Mouse (Mus musculus) midbrain, embryonic 15.5 days (tissue): ENCODE measurements around the gene Cul4a. TPM values are rescaled to one million over a fixed set of nuclear protein-coding genes. Genes with fewer than 3 reads are reported as not detected.

ENCODE experiments used
- ATAC-seq: fragments of 200-750 bp; cut with Nextera tagmentation; replicated peaks from 2 replicates; pipeline ENCODE4 v1.8.0; 2017; ENCODE audit warnings: moderate TSS enrichment
- H3K27ac ChIP-seq: fragments of 300-500 bp; sonication (generic); 2 replicates; pipeline ENCODE4 v1.5.1; 2015; ENCODE audit warnings: mild to moderate bottlenecking, inconsistent platforms
- H3K27me3 ChIP-seq: fragments of 300-500 bp; sonication (generic); replicated peaks from 2 replicates; pipeline ENCODE4 v1.6.1; 2015; ENCODE audit warnings: inconsistent platforms
- H3K36me3 ChIP-seq: fragments of 300-500 bp; sonication (generic); replicated peaks from 2 replicates; pipeline ENCODE4 v1.6.1; 2015; ENCODE audit warnings: inconsistent platforms
- H3K4me1 ChIP-seq: fragments of 300-500 bp; sonication (generic); 2 replicates; pipeline ENCODE4 v1.6.1; 2015; ENCODE audit warnings: inconsistent platforms
- H3K4me2 ChIP-seq: fragments of 300-500 bp; sonication (generic); 2 replicates; pipeline ENCODE4 v1.6.1; 2015; ENCODE audit warnings: inconsistent platforms, mild to moderate bottlenecking, moderate library complexity
- H3K4me3 ChIP-seq: fragments of 300-500 bp; sonication (generic); 2 replicates; pipeline ENCODE4 v1.5.1; 2015; ENCODE audit warnings: mild to moderate bottlenecking, inconsistent platforms
- H3K9ac ChIP-seq: fragments of 300-500 bp; sonication (generic); 2 replicates; pipeline ENCODE4 v1.6.1; 2015; ENCODE audit warnings: mild to moderate bottlenecking, inconsistent platforms
- H3K9me3 ChIP-seq: fragments of 300-500 bp; sonication (generic); 2 replicates; pipeline ENCODE4 v1.6.1; 2016; ENCODE audit warnings: inconsistent platforms
- WGBS: fragments of 180-500 bp; shearing (Covaris S2); methylation state at CpG from one replicate; pipeline ENCODE4 v1.1.7; 2015; ENCODE audit warnings: mixed read lengths; 5-methylcytosine and 5-hydroxymethylcytosine counted together
- polyA plus RNA-seq: library from polyadenylated mRNA; unstranded; fragments of >200 nt; fragmentation: Nextera tagmentation; extraction: Ambion mirVana; gene quantifications from 2 replicates; pipeline ENCODE4 v1.2.1, GENCODE M21; 2015

Gene Cul4a
- polyA plus RNA-seq, 1 experiment from 2014 or later = 70.4 TPM

DNA sequence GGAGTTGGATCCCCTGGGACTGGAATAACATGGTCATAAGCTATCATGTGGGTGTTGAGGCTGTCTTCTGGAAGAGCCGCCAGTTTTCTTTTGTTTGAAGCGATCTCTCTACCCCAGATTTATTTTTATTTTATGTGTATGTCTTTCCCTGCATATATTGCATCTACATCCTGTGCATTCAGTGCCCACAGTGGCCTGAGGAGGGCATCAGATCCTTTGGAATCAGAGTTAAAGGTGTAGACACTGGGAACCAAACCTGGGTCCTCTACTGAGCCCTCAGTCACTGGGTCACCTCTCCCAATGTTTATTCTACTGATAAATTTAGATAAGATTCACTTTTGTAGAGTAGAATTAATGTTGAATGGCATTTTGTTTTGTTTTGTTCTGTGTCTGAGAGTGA, 43.9 kb downstream of the Cul4a start:
- Histone ChIP-seq H3K4me2 (no peak overlapping the region), H3K9ac (no peak overlapping the region), H3K36me3 (peaks cover 39% of the 10 kb centered on the region), H3K4me1 (no peaks in the 10 kb centered on the region), H3K9me3 (no peaks in the 10 kb centered on the region), H3K4me3 (no peak overlapping the region), H3K27me3 (no peaks in the 10 kb centered on the region), H3K27ac (no peak overlapping the region)
- WGBS = 96% methylated on average over 2 of the region's 2 CpGs
- ATAC-seq = no peak

- peaks cover 34% of the 10 kb centered on the region for H3K36me3 ChIP-seq
- H3K9me3 ChIP-seq = no peaks in the 10 kb centered on the region
- WGBS = 62% methylated on average over 5 of the region's 5 CpGs
Measured at GRCm38 (mm10) chr8:13149866-13150265, 44.4 kb downstream of the Cul4a start.

DNA sequence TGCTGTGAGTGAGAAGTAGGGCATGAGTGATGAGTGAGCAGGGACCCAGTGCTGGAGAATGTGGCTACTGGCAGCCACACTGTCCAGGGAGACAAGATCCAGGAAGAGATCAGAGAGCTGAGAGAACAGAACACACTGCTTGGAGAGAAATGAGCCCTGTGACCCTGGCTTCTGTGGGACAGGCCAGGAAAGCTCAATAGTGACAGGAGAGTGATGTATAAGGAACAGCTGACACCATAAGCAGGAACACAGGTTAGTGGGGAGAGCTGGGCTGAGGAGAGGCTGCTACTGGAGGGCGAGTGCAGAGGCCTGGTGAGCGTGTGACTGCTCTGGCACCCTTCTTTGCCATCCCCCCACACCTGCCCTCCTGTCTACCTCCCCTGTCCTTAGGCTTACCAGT, 45.5 kb downstream of the Cul4a start:
- no peak overlapping the region for H3K27ac ChIP-seq
- WGBS = 85% methylated on average over 2 of the region's 2 CpGs
- no peak overlapping the region for H3K4me3 ChIP-seq
- no peaks in the 10 kb centered on the region for H3K4me1 ChIP-seq
- H3K4me2 ChIP-seq = no peak overlapping the region
- no peak for ATAC-seq
- H3K27me3 ChIP-seq = no peaks in the 10 kb centered on the region
- H3K9me3 ChIP-seq = no peaks in the 10 kb centered on the region
- H3K9ac ChIP-seq = no peak overlapping the region
- H3K36me3 ChIP-seq = peaks cover 27% of the 10 kb centered on the region

More at GRCm38 (mm10) chr8:13149866-13150265, 44.4 kb downstream of the Cul4a start:
- H3K27me3 ChIP-seq = no peaks in the 10 kb centered on the region
- H3K4me3 ChIP-seq = no peak overlapping the region
- H3K27ac ChIP-seq = no peak overlapping the region
- H3K4me1 ChIP-seq = no peaks in the 10 kb centered on the region
- no peak for ATAC-seq
- no peak overlapping the region for H3K9ac ChIP-seq
- no peak overlapping the region for H3K4me2 ChIP-seq

DNA sequence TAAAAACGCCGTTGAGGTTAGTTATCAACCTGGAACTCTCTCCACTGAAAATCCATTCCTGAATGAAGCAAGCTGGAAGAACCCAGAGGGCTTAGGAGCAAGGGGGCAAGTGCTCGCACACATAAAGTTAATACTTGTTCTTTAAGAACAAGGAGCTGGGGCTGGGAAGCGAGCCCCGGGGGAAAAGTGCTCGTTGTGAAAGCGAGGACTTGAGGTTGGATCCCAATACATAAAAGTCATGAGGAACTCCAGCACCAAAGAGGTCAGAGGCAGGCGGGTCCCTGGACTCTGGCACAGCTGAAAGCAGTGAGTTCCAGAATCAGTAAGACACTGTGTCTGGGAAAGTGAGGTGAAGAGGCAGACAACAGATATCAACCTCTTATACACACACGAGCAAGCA, 48.7 kb downstream of the Cul4a start:
- peaks cover 6% of the 10 kb centered on the region for H3K36me3 ChIP-seq
- H3K9ac ChIP-seq = no peak overlapping the region
- H3K27me3 ChIP-seq = no peaks in the 10 kb centered on the region
- H3K27ac ChIP-seq = no peak overlapping the region
- no peak for ATAC-seq
- WGBS = 81% methylated on average over 9 of the region's 9 CpGs
- no peak overlapping the region for H3K4me3 ChIP-seq
- H3K4me2 ChIP-seq = no peak overlapping the region
- H3K4me1 ChIP-seq = peaks cover 5% of the 10 kb centered on the region
- no peaks in the 10 kb centered on the region for H3K9me3 ChIP-seq

DNA sequence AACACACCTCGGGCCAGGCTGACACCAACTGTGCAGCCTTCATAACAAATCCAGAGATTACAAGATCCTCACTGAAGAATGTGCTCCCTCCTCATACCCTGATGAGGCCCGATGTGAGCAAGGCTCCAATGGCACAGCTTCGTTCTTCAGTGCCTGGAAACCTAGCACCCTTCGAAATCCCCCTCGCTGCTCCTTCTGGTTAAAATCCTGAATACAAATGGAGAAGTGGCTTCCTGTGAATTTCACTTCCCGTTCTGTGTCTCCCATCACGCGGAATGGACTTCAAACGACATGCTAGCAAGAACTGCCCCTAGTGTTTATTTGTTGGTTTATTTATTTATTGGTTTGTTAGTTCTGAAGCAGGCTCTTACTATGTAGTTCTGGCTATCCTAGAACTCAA, 49.9 kb downstream of the Cul4a start:
- no peaks in the 10 kb centered on the region for H3K9me3 ChIP-seq
- no peak overlapping the region for H3K27ac ChIP-seq
- no peak for ATAC-seq
- H3K4me3 ChIP-seq = no peak overlapping the region
- H3K36me3 ChIP-seq = peaks cover 4% of the 10 kb centered on the region; the same call in 1 of the 2 replicates
- no peak overlapping the region for H3K4me2 ChIP-seq
- 74% methylated on average over 9 of the region's 9 CpGs for WGBS
- no peak overlapping the region for H3K9ac ChIP-seq
- H3K4me1 ChIP-seq = peaks cover 11% of the 10 kb centered on the region
- H3K27me3 ChIP-seq = no peaks in the 10 kb centered on the region

- H3K27me3 ChIP-seq = no peaks in the 10 kb centered on the region
- no peak overlapping the region for H3K4me2 ChIP-seq
- peaks cover 4% of the 10 kb centered on the region; the same call in 1 of the 2 replicates for H3K36me3 ChIP-seq
- H3K4me3 ChIP-seq = no peak overlapping the region
- H3K9ac ChIP-seq = no peak overlapping the region
- no peaks in the 10 kb centered on the region for H3K9me3 ChIP-seq
- ATAC-seq = no peak
- WGBS = 79% methylated on average over 12 of the region's 12 CpGs
- H3K4me1 ChIP-seq = peaks cover 22% of the 10 kb centered on the region
- no peak overlapping the region for H3K27ac ChIP-seq
Measured at GRCm38 (mm10) chr8:13156327-13157097, 51.1 kb downstream of the Cul4a start.

DNA sequence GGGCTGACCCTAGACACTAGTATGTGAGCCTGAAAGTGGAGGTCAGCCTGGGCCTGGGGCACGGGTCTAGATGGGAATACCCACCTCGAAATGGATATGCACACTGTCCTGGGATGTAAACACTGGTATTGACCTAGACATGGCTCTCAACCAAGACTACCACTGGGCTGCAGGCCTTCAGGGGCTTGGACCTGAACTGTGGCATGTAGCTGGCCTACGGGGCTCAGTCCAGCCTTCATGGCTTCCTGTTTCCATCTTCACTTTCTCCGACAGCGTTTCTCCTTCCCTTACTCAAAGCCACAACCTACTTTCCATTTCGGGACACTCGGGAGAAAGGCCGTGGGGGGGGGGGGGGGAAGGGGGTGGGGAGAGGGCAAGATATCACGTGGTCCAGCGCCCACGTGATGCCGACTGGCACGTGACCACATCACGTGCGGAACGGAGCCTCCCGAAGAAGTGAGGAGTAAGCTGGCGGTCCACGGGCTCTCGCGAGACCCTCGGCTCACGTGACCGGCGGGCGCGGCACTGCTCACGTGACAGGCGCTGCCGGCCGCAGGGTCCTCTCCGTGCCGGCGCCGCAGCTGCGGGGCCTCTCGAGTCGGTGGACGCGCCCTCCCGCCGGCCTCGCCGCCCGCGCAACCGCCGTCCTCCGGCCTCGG, 53.4 kb downstream of the Cul4a start, which contains the start of gene Lamp1:
Lamp1 (plus strand) TSS at position 444 of the 659 bp plus-strand sequence.
- ATAC-seq = peak; percentile 97
- H3K9me3 ChIP-seq = no peaks in the 10 kb centered on the region

GRCm38 (mm10) chr8:13159377-13159881, 54.0 kb downstream of the Cul4a start:
- Histone ChIP-seq H3K9ac (peak overlapping the region; percentile 95), H3K36me3 (no peaks in the 10 kb centered on the region), H3K27me3 (no peaks in the 10 kb centered on the region), H3K27ac (peak overlapping the region; percentile 77), H3K4me3 (peak overlapping the region; percentile 86), H3K4me1 (peaks cover 32% of the 10 kb centered on the region), H3K4me2 (peak overlapping the region; percentile 81), H3K9me3 (no peaks in the 10 kb centered on the region)
- ATAC-seq = peak; percentile 77
- WGBS = under 1% methylated on average over 36 of the region's 49 CpGs

More for the DNA sequence above, 53.4 kb downstream of the Cul4a start, which contains the start of gene Lamp1:
- peak within 1 kb of the TSS; percentile 86 for H3K4me3 ChIP-seq
- H3K9ac ChIP-seq = peak within 1 kb of the TSS; percentile 95
- 2% methylated on average over 39 of the region's 50 CpGs for WGBS
- H3K36me3 ChIP-seq = peaks cover 4% of the 10 kb centered on the region; the same call in 1 of the 2 replicates
- H3K27ac ChIP-seq = peak within 1 kb of the TSS; percentile 77
- H3K4me2 ChIP-seq = peak within 1 kb of the TSS; percentile 81
- peaks cover 32% of the 10 kb centered on the region for H3K4me1 ChIP-seq
- no peaks in the 10 kb centered on the region for H3K27me3 ChIP-seq

- H3K36me3 ChIP-seq = no peaks in the 10 kb centered on the region
- 90% methylated on average over 3 of the region's 3 CpGs for WGBS
- no peaks in the 10 kb centered on the region for H3K27me3 ChIP-seq
- 0 out of 2 replicates have a peak overlapping the region, but pooled peaks have one; percentile 95 for H3K9ac ChIP-seq
- no peak for ATAC-seq
- peak overlapping the region; percentile 86; the same call in 1 of the 2 replicates for H3K4me3 ChIP-seq
- peaks cover 32% of the 10 kb centered on the region for H3K4me1 ChIP-seq
- no peak overlapping the region for H3K27ac ChIP-seq
- no peaks in the 10 kb centered on the region for H3K9me3 ChIP-seq
- H3K4me2 ChIP-seq = peak overlapping the region; percentile 81; the same call in 1 of the 2 replicates
Measured at GRCm38 (mm10) chr8:13160691-13161090, 55.3 kb downstream of the Cul4a start.

DNA sequence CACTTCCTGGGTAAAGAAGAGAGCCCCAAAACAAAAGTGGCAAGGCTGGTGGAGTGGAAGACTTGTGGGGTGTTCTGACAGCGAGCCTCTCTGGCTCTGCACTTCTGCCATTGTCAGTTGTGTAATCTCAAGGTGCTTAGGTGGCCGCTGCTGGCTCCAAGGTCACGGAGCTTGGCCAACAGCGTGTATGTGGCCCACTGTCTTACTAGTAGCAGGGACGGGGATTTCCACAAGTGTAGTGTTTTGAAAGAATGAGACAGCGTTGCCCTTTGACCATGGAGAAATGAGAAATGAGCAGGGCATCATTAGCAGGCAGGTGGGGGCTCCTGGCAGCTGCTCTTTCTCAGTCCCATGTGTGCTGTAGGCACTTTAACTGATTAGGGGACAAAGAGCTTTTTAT, 56.7 kb downstream of the Cul4a start:
- Histone ChIP-seq H3K9me3 (no peaks in the 10 kb centered on the region), H3K4me3 (no peak overlapping the region), H3K27me3 (no peaks in the 10 kb centered on the region), H3K9ac (no peak overlapping the region), H3K4me2 (no peak overlapping the region), H3K36me3 (peaks cover 4% of the 10 kb centered on the region; the same call in 1 of the 2 replicates), H3K4me1 (peaks cover 32% of the 10 kb centered on the region), H3K27ac (no peak overlapping the region)
- no peak for ATAC-seq
- WGBS = 63% methylated on average over 6 of the region's 6 CpGs

DNA sequence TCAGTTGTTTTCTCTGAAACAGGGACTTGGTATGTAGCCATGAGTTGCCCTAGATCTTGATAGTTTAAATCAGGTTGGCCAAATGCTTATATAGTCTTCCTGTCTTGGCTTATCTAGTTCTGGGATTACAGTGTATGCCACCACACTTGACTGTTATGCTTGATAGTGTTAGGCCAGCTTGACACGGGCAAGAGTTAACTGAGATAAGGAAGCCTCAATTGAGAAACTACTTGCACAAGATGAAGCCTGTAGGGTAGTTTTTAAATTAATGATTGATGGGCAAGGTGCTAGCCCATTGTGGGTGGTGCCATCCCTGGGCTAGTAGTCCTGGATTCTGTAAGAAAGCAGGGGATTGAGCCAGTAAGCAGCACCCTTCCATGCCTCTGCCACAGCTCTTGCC, 58.1 kb downstream of the Cul4a start:
- Histone ChIP-seq H3K4me3 (no peak overlapping the region), H3K27me3 (no peaks in the 10 kb centered on the region), H3K4me1 (peaks cover 29% of the 10 kb centered on the region), H3K27ac (no peak overlapping the region), H3K4me2 (no peak overlapping the region), H3K9ac (no peak overlapping the region), H3K36me3 (peaks cover 9% of the 10 kb centered on the region; the same call in 1 of the 2 replicates), H3K9me3 (no peaks in the 10 kb centered on the region)
- ATAC-seq = no peak
- WGBS = 85% methylated on average over 1 of the region's 1 CpGs

DNA sequence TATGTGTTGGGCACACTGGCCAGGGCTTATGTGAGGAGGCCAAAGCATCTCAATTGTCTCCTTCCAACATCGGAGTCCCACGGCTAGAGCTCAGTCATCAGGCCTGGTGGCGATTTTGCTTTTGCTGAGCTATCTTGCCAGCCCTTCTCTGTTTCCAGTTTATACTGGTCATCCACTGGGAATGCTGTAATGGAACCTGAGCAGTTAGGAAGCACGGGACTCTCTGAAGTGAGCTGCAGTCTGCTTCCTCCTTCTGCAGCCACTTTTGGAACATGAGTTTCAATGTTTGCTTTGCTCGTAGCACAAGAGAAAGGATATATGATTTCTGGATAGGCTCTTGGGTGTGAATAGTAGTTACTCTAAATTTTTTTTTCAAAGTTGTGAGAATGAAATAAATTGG, 58.9 kb downstream of the Cul4a start:
- Histone ChIP-seq H3K4me1 (peaks cover 27% of the 10 kb centered on the region), H3K9ac (no peak overlapping the region), H3K4me3 (no peak overlapping the region), H3K27ac (no peak overlapping the region), H3K27me3 (no peaks in the 10 kb centered on the region), H3K4me2 (no peak overlapping the region), H3K36me3 (peaks cover 17% of the 10 kb centered on the region; the same call in 1 of the 2 replicates), H3K9me3 (no peaks in the 10 kb centered on the region)
- no peak for ATAC-seq
- WGBS = 91% methylated on average over 5 of the region's 5 CpGs
